Mouse (Mus musculus) thymus, postnatal 14 days (tissue): ENCODE results near the gene Myo10.

ENCODE experiments used
- DNase-seq: peaks from one replicate; pipeline ENCODE4 v3.0.0; 2021

Myo10 gene

DNA sequence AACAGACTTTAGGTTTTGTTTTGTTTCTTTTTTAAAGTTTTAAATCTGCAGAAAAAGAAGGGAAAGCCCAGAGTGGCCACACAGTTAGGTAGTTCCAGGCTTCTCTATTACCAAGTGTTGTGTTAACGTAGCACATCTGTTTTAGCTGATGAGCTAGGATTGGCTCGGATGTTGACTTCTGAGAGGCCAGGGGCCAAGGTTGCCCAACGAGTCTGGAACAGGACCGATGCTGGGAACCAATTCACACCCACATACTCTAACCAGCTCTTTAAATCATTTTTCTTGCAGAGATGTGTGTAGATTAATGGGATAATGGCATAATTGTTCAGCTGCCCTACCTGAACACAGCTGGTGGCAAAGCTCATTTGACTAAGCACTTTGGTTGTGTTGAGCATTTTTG, 1.8 kb upstream of the Myo10 start:
- DNase-seq: no peak

DNA sequence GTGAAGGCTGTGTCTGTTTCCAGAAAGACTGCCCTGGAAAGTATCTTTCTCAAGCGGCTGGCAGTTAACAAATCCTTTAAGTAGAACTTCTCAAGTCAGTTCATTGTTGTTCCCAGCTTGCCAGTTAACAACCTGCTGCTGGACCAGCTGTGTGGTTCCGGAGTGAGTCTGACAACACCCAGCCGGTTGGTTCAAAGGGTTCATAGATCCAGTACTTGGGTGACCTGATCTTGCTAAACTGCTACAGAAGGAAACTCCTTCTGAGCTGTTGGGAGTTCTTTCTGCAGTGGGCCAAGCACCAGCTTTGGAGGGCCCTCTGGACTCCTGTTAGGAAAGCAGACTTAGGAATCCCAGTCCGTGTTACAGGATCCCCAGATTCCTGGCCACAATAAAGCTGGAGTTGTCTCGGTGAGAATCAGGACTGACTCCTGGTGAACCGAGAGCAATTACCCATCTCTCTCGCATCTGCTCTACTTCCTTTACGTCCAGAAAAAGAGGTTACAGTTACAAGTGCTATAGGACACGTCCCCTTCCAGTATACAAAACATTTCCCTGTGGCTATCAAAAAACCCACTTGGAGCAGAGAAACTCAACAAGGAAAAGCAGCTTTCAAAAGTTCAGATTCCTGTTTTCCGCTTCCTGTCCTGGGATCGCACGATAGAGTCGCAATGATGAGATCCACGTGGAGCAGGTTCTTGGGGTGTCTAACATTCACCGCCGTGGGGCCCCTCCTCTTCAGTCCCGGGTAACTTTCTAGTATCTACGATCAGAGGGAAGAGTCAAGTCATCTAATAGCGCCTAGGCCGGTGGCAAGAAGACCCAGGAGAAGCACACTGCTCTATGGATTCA, 750 bp upstream of the Myo10 start:
- peak; percentile 32 for DNase-seq

DNA sequence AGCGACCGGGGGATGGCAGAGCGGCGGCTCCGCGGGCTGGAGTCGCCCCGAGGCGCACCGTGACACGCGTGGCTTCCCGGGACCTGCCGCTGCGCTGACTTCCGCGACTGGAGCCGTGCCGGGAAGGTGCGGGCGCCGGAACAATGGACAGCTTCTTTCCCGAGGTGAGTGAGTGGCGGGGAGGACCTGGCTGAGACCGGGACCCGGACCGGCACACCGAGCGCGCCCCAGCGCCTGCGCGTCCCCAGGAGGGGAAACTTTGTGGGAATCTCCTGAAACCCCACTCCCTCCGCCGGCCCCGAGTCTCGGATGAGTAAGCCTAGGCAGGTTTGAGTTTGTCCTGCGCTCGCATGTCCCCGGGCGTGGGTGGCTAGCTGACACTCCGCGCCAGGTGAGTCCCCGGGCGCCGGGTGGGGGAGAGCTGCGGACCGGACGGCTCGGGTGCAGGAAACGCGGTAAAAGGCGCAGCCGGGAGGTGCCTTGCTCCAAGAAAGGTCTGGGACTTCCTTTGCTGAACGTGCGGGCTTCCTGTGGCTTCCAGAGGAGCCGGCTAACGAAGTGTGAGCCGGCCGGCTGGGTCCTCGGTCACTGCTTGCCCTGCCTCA, 644 bp downstream of the Myo10 start:
- DNase-seq: peak; percentile 80

DNA sequence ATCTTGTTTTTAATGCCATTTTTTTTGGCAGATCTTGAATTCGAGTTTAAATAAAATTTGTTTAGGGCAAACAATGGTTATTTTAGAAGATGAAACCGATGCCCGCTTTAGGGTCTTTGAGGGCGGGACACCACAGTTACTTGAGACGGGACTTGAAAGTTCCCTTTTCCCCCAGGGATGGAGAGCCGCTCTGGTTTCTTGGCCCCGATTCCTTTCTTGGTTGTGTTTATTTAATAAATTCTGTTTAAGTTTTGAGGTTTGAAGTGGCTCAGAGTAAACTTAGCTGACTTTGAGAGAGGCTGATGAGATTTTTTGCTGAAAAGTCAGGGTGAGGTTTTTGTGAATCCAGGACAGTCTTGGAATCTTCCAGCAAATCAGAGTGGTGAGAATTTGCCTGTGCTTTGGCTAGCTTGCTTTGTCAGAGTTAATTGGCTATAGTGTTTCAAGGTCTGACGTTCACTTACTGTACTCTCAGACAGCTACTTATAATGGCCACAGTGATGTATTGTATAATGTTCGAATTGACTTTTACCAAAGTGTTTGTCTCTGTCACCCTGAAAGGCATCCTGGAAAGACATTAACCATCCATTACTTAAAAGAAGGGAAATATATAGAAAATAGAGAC, 1.3 kb downstream of the Myo10 start:
- DNase-seq: peak; percentile 14

DNA sequence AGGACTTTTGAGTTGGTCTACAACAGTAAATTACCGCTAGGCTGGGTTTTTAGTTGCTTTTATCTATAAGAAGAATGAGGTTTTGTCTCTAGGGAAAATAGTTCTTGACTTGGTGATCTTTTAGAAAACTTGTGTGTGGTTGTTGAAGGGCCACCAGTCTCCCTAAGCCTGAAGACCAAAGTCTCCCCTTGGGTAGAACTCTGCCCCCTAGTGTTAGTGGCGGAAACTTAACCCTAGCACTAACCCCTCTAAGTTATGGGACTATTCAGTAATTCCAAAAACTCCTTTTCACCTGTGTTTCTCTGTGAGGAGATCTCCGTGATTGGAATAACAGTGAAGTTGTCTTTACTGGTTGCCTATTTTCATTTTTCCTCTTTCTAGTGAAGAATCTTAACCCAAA, 1.9 kb downstream of the Myo10 start:
- peak; percentile 85 for DNase-seq

DNA sequence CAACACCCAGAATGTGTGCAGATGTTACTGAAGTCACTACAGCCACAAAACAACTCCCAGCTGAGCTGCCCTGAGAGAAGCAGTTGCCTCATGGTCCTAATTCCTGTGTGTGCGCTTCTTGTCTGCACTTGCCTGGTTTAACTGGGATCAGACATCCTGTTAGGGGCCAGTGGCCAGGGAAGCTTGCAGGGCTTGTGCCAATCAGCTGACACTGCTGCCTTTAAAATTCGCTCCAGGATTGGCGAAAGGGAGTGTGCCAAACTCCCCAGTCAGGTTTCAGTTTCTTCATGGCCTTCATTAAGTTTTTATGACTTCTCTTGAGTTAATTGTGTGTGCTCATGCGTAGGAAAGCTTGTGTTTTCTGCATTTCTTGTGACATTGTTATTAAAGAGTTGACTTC, 3.1 kb downstream of the Myo10 start:
- no peak for DNase-seq

DNA sequence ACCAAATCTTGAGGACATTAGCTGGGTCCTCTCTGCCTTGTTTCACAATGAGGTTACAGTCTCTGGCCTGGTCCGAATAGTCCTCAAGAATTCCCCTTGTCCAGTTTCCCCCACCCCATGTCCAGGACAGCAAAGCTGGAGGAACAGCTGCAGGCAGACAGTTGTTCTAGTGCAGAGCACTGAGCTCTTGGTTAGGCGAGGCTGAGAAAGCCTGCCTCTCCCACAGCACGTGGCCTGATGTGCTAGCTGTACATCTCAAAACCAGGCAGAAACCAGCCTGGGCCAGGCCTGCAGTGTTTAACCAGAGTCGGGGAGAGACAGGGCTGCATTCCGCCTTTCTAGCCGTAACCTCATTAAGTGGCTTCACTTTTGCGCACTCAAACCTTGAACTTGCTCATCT, 4.7 kb downstream of the Myo10 start:
- no peak for DNase-seq

DNA sequence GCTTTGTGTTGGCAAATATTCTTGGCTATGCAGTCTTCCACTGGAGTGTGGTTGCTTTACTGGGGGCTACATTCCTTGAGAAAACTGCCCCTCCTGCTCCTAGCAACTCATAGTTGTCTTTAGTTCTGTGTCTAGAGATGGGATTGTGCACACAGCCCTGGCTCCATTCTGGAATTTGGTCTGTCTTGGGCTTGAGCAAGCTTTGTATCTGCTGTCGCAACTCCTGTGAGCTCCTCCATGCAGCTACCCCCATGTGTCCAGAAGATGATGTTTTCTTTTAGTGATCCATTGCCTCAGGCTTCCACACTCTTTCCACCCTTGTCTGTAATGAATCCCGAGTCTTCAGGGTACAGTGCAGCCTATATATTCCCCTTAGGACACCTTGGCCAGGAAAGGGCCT, 5.9 kb downstream of the Myo10 start:
- no peak for DNase-seq

DNA sequence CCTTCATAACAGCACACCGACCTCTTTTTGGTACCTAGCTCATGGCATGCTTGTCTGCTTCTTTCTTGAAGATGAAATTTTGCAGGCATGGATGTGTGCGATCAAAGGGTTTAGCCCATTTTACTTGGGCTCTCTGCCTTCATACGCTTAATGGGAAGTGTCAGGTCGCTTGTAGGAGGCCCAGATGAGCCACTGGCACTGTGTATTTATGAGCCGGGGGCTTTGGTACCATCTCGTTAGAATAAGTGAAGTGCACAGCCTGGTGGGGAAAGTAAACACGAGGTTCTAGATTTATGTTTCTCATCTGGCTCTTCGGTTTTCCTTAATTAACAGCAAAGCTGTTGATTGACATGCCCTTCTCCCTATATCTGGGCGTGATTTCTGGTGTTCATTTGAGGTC, 8.4 kb downstream of the Myo10 start:
- DNase-seq: no peak

DNA sequence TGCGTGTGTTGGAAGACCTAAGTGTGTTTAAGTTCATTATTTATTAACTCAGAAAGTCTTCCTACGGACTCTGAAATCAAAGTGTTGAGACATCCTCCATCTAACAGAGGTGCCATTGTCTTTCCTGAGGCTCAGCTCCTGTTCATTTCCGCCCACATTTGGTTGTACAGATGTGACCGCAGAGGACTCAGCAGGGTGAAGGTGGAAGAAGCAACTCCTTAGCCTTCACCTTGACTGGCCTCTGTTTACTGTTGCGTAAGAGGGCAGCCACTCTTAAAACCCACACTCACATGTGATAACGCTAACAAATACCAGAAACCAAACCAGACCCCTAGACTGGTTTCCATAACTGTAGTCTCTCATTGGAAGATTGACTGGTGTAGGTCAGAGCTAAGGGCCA, 9.0 kb downstream of the Myo10 start:
- no peak for DNase-seq

DNA sequence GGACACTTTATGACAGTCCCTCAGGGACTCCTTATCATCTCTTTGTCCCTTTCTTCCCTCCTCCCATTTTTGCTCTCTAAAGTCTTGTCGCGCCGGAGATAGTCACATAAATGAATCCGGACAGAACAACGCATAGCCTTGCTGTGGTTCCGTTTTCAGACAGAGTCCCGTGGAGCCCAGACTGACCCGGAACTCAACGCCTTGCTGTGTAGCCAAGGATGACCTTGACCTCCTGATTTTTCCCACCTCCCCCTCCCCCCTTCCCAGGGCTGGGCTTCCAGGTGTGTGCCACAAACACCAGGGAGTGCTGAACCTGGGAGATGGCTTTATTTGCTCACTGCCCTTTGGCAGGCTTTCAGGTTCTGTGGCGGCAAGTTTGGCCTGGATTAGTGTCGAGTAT, 10.6 kb downstream of the Myo10 start:
- no peak for DNase-seq

DNA sequence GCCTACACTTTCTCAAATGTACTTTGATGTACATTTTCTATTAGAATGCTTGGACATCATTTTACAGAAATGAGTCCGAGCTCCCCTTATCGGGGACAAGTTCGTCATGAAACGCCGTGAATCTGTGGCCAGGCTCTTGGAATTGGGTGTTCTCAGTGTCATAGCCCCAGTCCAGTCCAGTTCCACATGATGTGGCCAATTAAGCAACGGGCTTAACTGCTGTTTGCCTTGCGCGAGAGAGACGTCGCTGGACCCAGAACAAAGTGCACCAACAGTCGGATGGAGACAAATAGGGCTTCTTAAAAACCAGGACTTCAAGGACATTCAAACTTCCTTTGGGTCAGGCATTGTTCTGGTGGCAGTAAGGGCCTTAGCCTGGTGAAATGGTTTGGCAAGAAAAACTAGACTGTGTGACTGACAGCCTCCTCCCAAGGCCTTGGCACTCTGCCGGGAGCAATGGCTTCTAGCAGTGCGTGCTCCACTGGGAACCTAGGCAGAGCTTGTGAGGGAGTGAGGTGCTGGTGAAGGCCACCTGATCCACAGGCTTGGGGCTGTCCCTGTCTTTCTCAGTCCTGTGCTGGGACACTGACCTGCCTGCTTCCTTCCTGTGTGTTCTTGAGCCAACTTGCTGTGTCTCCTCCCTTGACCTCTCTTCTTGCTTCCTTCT, 11.5 kb downstream of the Myo10 start:
- DNase-seq: no peak

DNA sequence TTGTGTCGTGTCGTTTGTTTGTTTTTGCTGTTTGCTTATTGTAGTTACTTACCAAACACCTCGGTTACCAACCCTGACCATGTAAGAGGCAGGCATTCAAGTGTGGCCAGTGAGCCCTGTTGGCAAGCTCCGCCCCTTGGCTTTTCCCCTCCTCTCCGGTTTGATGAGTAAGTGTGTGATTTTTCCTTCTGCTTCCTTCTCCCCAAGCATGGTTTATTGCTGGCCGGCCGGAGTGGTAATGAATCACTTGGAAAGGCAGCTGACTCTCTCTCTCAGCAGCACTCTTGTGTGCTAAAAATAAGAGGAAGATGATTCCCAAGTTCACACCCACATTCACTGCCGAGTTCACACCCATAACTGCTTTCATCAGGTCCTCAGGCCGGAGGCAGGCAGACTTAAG, 15.4 kb downstream of the Myo10 start:
- no peak for DNase-seq

DNA sequence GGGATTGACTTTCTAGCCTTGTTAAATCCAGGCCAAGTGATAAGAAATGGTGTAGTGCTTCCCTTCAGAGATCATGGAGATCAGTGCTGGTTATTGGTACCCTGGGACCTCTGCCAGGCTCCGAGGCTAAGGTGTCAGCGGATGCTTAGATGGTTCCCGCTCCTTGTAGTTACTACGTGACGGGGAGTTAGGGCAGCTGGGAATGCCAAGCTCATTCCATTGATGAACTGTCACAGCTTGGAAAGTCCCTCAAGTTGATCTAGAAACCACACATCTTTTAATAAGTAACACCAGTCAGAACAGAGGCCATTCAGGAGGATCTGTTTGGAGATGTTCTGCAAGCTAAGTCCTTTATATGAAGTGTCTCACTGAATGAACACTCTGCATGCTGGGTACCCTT, 16.9 kb downstream of the Myo10 start:
- DNase-seq: no peak

DNA sequence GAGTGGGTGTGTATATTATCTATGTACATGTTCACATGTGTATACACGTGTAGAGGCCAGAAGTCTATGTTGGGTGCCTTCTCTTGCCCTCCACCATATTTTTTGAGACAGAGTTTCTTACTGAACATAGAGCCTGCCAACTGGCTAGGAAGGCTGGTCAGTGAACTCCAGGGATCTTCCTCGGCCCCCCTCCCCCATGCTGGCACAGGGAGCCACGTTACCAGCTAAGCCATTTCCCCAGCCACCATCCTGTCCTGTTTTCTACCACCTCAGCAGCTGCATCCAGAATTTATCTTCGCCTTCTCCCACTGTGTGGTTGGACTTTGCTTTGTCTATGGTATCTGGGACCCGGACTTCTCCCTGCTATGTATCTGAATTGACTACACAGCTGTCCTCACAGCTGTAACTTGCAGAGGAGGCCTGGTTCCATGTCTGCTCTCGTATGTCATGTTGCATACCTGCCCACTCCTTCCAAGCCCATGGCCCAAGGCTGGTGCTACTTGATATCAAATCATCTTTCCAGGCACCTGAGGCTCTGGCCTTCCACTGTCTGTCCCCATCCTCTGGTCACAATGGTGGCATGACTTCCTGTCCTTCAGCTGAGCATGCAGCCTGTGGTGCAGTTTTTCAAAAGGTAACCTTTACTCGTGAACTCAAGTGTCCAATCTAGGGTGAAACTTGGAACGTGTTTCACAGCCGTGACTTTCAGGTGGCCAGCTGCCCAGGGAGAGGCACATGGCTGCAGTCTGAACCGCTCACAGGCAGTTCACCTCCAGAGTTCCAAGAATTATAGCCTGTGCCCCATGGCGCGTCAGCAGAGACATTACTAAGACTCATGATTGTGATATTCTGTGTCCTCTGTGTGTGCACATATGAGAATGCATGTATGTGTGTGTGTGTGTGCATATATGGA, 18.8 kb downstream of the Myo10 start:
- no peak for DNase-seq

DNA sequence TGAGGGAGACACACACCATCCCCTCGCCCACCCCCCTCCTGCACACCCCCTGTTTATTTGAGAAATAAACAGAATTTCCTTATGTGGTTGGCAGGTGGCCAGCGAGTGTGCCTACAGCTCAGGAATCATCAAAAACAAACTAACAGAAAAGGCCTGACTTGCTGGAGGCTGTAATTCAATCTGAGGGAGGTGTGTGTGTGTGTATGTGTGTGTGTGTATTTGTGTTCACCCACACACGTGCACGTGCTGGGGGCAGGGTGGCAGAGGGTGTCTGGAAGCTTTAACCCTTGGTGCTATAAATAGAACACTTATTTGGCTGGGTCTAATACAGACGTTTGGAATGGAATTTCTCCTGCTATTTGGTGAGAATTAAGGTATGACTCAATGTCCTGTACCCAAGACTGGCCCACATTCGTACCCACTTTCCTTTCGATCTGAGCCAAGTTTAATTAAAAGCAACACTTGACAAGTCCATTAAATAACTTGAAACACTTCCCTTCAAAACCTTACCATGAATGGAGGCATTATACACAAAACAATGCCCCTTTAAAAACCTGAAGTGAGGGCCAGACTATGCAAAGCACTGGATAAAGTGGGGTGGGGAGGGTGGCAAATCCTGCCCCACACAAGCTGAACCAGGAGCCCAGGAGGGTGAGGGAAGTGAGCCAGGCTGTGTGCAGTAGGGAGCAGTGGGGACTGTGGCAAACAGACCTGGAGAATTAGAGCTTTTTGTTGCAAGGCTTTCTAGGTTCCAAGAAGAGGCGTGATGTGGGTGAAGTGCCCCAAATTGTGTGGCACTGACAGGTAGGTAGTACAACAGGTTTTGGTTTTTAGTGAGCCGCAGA, 20.1 kb downstream of the Myo10 start:
- no peak for DNase-seq

DNA sequence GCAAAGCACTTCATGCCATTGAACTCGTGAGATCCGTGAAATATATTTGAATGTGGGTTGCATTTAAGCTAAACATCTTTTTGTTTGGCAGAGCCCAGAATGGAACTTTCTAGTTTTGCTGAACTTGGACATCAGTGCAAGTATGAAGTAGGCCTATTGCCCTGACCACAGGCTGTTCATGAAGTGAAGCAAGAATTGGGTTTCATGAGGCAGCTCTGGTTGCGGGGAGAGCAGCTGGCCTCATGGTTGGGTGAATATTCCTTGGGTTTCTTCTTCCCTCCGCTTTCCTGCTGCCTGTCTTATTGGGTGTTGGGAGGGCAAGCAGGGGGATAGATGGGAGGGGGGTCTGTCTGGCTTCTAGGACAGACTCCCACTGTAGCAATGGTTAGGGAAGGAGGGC, 23.5 kb downstream of the Myo10 start:
- no peak for DNase-seq

DNA sequence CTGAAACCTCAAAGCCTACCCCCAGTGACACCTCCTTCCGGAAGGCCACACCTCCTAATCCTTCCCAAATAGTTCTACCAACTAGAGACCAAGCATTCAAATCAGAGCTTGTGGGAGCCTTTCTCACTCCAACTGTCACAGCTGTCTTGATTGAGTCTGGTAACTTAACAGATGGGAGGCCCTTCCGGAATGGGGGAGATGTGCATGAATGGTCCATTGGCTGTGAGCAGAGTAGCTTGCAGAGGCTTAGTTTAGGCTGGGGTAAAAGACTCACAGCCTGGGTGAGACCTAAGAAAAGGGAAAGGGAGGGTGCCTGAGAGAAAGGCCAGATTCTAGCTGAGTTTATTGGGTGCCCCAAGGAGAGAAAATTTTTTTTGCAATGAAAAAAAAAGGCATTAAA, 26.0 kb downstream of the Myo10 start:
- DNase-seq: no peak

DNA sequence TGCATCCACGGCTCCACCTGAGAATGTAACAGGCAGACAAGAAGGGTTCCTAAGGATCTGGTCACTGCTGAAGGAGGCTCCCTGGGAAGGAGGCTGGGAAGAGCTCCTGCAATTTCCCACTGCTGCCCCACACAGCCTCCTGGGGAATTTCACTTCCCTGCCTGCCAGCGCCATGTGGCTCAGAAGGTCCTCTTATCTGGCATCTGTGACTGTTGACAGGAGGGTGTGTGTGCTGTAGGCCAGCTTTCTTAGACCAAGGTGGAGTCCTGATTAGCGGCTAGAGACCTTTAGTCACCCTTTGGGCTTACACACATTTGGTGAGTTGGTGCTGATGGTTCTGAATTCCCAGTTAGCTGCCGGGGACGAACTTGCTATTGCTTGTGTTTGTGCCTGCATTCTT, 28.0 kb downstream of the Myo10 start:
- no peak for DNase-seq

DNA sequence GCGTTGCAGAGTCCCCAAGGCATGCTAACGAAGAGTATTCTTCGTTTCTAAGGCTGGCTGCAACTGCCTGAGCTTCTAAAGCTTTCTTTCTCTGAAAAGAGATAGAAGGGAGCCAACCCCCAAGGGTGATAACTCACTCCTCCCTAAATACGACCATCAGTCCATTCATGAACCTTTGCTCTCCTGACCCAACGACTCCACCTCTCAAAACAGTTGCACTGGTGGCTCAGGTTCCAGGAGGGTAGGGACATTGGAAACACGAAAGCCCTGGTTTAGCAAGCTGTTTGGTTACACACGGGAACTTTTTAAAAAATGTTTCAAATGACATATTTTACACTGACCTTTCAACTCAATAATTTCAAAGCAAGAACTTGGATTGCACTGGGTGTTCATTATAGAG, 29.5 kb downstream of the Myo10 start:
- DNase-seq: no peak

DNA sequence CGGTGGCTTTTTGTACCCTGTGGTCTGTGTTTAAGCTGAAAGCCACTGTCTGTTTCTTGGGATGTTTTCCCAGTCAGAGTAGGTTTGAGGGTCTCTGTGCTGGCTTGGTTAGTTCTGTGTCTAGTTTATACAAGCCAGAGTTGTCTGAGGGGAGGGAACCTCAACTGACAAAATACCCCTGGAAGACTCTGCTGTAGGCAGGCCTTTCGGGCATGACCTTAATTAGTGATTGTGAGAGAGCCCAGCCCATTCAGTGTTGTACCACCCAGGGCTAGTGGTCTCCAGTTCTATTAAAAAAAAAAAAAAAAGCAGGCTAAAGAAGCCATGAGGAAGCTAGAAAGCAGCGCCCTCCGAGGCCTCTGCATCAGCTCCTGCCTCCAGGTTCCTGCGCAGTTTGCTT, 30.0 kb downstream of the Myo10 start:
- no peak for DNase-seq

DNA sequence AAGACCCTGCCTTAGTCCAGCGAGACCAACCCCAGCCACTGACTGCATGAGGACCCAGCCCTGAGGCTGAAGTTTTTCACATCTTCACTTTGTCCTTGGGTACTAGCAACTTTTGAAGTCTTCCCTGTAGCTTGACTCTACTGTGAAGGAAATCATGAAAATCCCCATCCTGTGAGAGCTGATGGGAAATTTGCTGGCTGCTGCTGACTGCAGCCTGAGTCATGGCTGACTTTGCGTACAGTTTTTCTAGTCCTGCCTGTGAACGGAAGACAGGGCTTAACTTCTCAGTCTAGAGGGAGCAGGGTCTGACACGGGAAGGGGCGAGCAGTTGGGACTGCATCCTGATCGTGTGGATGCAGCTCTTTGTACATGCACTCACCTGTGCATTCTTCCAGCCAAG, 30.6 kb downstream of the Myo10 start:
- DNase-seq: no peak
